Mouse (Mus musculus): ENCODE measurements at regions not wholly inside any gene's neighbourhood (a gene's known extent, or its start where the extent isn't known, plus 50 kb on each side); places are given as distances from the start of the nearest gene placed in this dataset.

GRCm38 (mm10) chr2:79544793-79545260 is 88.2 kb upstream of the Cerkl start:
- Histone ChIP-seq H3K4me1 (ENCODE audit: control insufficient read depth, insufficient read depth, low read length) (no peaks in the 10 kb centered on the region; the same call in 1 of the 2 replicates), H3K4me3 (ENCODE audit: insufficient read depth, low read length) (no peak overlapping the region), H3K27ac (ENCODE audit: insufficient read depth, low read length) (no peak overlapping the region)
- TF ChIP-seq CTCF (IDR thresholded peaks at IDR 0.05; ENCODE audit: extremely low read depth, insufficient read depth, low read length) (no peak), POLR2A (IDR thresholded peaks at IDR 0.05; ENCODE audit: extremely low read depth, insufficient read depth, low read length) (no peak)

- TF ChIP-seq POLR2A (IDR thresholded peaks at IDR 0.05; ENCODE audit: extremely low read depth, insufficient read depth, low read length) (no peak), CTCF (IDR thresholded peaks at IDR 0.05; ENCODE audit: extremely low read depth, insufficient read depth, low read length) (no peak)
- Histone ChIP-seq H3K27ac (ENCODE audit: insufficient read depth, low read length) (no peak overlapping the region), H3K4me1 (ENCODE audit: control insufficient read depth, insufficient read depth, low read length) (no peaks in the 10 kb centered on the region; the same call in 1 of the 2 replicates), H3K4me3 (ENCODE audit: insufficient read depth, low read length) (no peak overlapping the region)
Observed at GRCm38 (mm10) chr2:79546206-79546605, 88.9 kb upstream of the Itprid2 start.

- TF ChIP-seq CTCF (IDR thresholded peaks at IDR 0.05; ENCODE audit: extremely low read depth, insufficient read depth, low read length) (no peak), POLR2A (IDR thresholded peaks at IDR 0.05; ENCODE audit: extremely low read depth, insufficient read depth, low read length) (no peak)
- no peak overlapping the region for H3K4me3 ChIP-seq (ENCODE audit: insufficient read depth, low read length)
Observed at GRCm38 (mm10) chr2:79547284-79547683, 87.9 kb upstream of the Itprid2 start.

GRCm38 (mm10) chr2:79548039-79548600 is 87.0 kb upstream of the Itprid2 start:
- H3K27ac ChIP-seq (ENCODE audit: insufficient read depth, low read length) = no peak overlapping the region
- H3K4me1 ChIP-seq (ENCODE audit: control insufficient read depth, insufficient read depth, low read length) = no peaks in the 10 kb centered on the region; the same call in 1 of the 2 replicates
- TF ChIP-seq CTCF (IDR thresholded peaks at IDR 0.05; ENCODE audit: extremely low read depth, insufficient read depth, low read length) (no peak), POLR2A (IDR thresholded peaks at IDR 0.05; ENCODE audit: extremely low read depth, insufficient read depth, low read length) (no peak)
- H3K4me3 ChIP-seq (ENCODE audit: insufficient read depth, low read length) = no peak overlapping the region

More at GRCm38 (mm10) chr2:79547284-79547683, 87.9 kb upstream of the Itprid2 start:
- H3K4me1 ChIP-seq (ENCODE audit: control insufficient read depth, insufficient read depth, low read length) = no peaks in the 10 kb centered on the region; the same call in 1 of the 2 replicates
- H3K27ac ChIP-seq (ENCODE audit: insufficient read depth, low read length) = no peak overlapping the region

GRCm38 (mm10) chr2:79549781-79550180 is 85.4 kb upstream of the Itprid2 start:
- no peak for TF ChIP-seq POLR2A (IDR thresholded peaks at IDR 0.05; ENCODE audit: extremely low read depth, insufficient read depth, low read length)
- TF ChIP-seq CTCF (IDR thresholded peaks at IDR 0.05; ENCODE audit: extremely low read depth, insufficient read depth, low read length) = no peak
- no peak overlapping the region for H3K27ac ChIP-seq (ENCODE audit: insufficient read depth, low read length)
- no peaks in the 10 kb centered on the region for H3K4me1 ChIP-seq (ENCODE audit: control insufficient read depth, insufficient read depth, low read length)
- no peak overlapping the region for H3K4me3 ChIP-seq (ENCODE audit: insufficient read depth, low read length)

- H3K27ac ChIP-seq (ENCODE audit: insufficient read depth, low read length) = no peak overlapping the region
- H3K4me3 ChIP-seq (ENCODE audit: insufficient read depth, low read length) = no peak overlapping the region
- no peaks in the 10 kb centered on the region for H3K4me1 ChIP-seq (ENCODE audit: control insufficient read depth, insufficient read depth, low read length)
- TF ChIP-seq POLR2A (IDR thresholded peaks at IDR 0.05; ENCODE audit: extremely low read depth, insufficient read depth, low read length) (no peak), CTCF (IDR thresholded peaks at IDR 0.05; ENCODE audit: extremely low read depth, insufficient read depth, low read length) (no peak)
Observed at GRCm38 (mm10) chr2:79550432-79550831, 84.7 kb upstream of the Itprid2 start.

- no peak overlapping the region for H3K4me3 ChIP-seq (ENCODE audit: insufficient read depth, low read length)
- no peak overlapping the region for H3K27ac ChIP-seq (ENCODE audit: insufficient read depth, low read length)
- no peaks in the 10 kb centered on the region for H3K4me1 ChIP-seq (ENCODE audit: control insufficient read depth, insufficient read depth, low read length)
- TF ChIP-seq CTCF (IDR thresholded peaks at IDR 0.05; ENCODE audit: extremely low read depth, insufficient read depth, low read length) = no peak
- no peak for TF ChIP-seq POLR2A (IDR thresholded peaks at IDR 0.05; ENCODE audit: extremely low read depth, insufficient read depth, low read length)
Observed at GRCm38 (mm10) chr2:79552481-79552880, 82.7 kb upstream of the Itprid2 start.

GRCm38 (mm10) chr2:79555395-79555794 is 79.8 kb upstream of the Itprid2 start:
- no peak overlapping the region for H3K27ac ChIP-seq (ENCODE audit: insufficient read depth, low read length)
- no peaks in the 10 kb centered on the region for H3K4me1 ChIP-seq (ENCODE audit: control insufficient read depth, insufficient read depth, low read length)
- TF ChIP-seq POLR2A (IDR thresholded peaks at IDR 0.05; ENCODE audit: extremely low read depth, insufficient read depth, low read length) = no peak
- no peak for TF ChIP-seq CTCF (IDR thresholded peaks at IDR 0.05; ENCODE audit: extremely low read depth, insufficient read depth, low read length)
- no peak overlapping the region for H3K4me3 ChIP-seq (ENCODE audit: insufficient read depth, low read length)

GRCm38 (mm10) chr2:79557361-79557760 is 77.8 kb upstream of the Itprid2 start:
- Histone ChIP-seq H3K27ac (ENCODE audit: insufficient read depth, low read length) (no peak overlapping the region), H3K4me3 (ENCODE audit: insufficient read depth, low read length) (no peak overlapping the region), H3K4me1 (ENCODE audit: control insufficient read depth, insufficient read depth, low read length) (no peaks in the 10 kb centered on the region)
- TF ChIP-seq POLR2A (IDR thresholded peaks at IDR 0.05; ENCODE audit: extremely low read depth, insufficient read depth, low read length) (no peak), CTCF (IDR thresholded peaks at IDR 0.05; ENCODE audit: extremely low read depth, insufficient read depth, low read length) (no peak)

- TF ChIP-seq CTCF (IDR thresholded peaks at IDR 0.05; ENCODE audit: extremely low read depth, insufficient read depth, low read length) (no peak), POLR2A (IDR thresholded peaks at IDR 0.05; ENCODE audit: extremely low read depth, insufficient read depth, low read length) (no peak)
- no peaks in the 10 kb centered on the region; the same call in 1 of the 2 replicates for H3K4me1 ChIP-seq (ENCODE audit: control insufficient read depth, insufficient read depth, low read length)
Observed at GRCm38 (mm10) chr2:79566280-79566933, 68.7 kb upstream of the Itprid2 start.

More at GRCm38 (mm10) chr2:79566280-79566933, 68.7 kb upstream of the Itprid2 start:
- H3K27ac ChIP-seq (ENCODE audit: insufficient read depth, low read length) = no peak overlapping the region
- no peak overlapping the region for H3K4me3 ChIP-seq (ENCODE audit: insufficient read depth, low read length)

Data from cortical plate, adult 2 months (tissue).